Mouse (Mus musculus): Measurements from ENCODE around the gene Tmem150c. TPM values are rescaled to one million over a fixed set of nuclear protein-coding genes. Genes with fewer than 3 reads are reported as not detected.

The Tmem150c gene
- polyA plus RNA-seq, 1 experiment from 2014 or later: 2.3 TPM

DNA sequence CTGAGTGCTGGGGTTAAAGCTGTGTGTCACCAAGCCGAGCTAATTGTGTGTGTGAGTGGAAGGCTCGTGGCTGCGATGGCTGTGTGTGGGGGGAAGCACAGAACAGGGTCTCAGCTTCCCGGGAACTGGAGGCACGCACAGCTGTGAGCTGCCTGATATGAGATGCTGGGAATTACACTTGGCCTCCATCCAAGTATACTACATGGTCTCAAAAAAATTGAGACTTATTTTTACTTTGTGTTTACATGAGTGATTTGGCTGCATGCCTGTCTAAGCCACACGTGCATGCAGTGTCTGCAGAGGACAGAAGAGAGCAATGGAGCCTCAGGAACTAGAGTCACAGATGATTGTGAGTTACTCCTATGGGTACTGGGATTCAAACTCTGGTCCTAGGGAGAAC is 129.5 kb downstream of the Tmem150c start:
- no peaks in the 10 kb centered on the region for H3K27me3 ChIP-seq (replicated peaks)
- peaks cover 8% of the 10 kb centered on the region; the same call in 1 of the 2 replicates for H3K4me1 ChIP-seq (replicated peaks)
- 18% methylated on average over 6 of the region's 6 CpGs for WGBS
- no peak overlapping the region for H3K4me3 ChIP-seq (replicated peaks)
- peak; percentile 81 for ATAC-seq
- H3K9ac ChIP-seq: no peak overlapping the region
- H3K36me3 ChIP-seq: peaks cover 14% of the 10 kb centered on the region
- no peak overlapping the region for H3K4me2 ChIP-seq (replicated peaks)
- H3K27ac ChIP-seq: peak overlapping the region; percentile 49; the same call in 1 of the 2 replicates
- H3K9me3 ChIP-seq: no peaks in the 10 kb centered on the region

Other genes with a start within 250 kb of the Tmem150c start
- gene Hnrnpd, start 180.9 kb downstream of the Tmem150c start, polyA plus RNA-seq (2015; fragmentation: Nextera tagmentation; extraction: Ambion mirVana): 161 and 174 TPM in 2 replicates
- 0.93 and 1.1 TPM in 2 replicates for gene 4930524J08Rik, start 180.7 kb downstream of the Tmem150c start, polyA plus RNA-seq (2015; fragmentation: Nextera tagmentation; extraction: Ambion mirVana)
- gene Hnrnpdl, start 120.1 kb downstream of the Tmem150c start, polyA plus RNA-seq (2015; fragmentation: Nextera tagmentation; extraction: Ambion mirVana): 128 and 132 TPM in 2 replicates
- 49.2 and 49.8 TPM in 2 replicates for gene Enoph1, start 119.8 kb downstream of the Tmem150c start, polyA plus RNA-seq (2015; fragmentation: Nextera tagmentation; extraction: Ambion mirVana)